Mouse (Mus musculus) monocyte, adult 2 months (primary cell): ENCODE results near the gene Arl6ip6.

ENCODE experiments used
- DNase-seq, 2 experiments: peaks; one replicate each; pipeline ENCODE4 v3.0.0; 2022; ENCODE audit warnings: low spot score in 2 of 2, low read depth in 1 of 2

Gene Arl6ip6

GRCm38 (mm10) chr2:53191523-53192220 lies at the start of gene Arl6ip6:
TSS of gene Arl6ip6 (plus strand) at chr2:53191726.
- DNase-seq, result peak; percentile 92 to 97

- no peak for DNase-seq
Measured at GRCm38 (mm10) chr2:53146852-53147251, 44.7 kb upstream of the Arl6ip6 start.

GRCm38 (mm10) chr2:53173966-53174365 lies 17.6 kb upstream of the Arl6ip6 start:
- no peak for DNase-seq

GRCm38 (mm10) chr2:53178966-53179365 lies 12.6 kb upstream of the Arl6ip6 start:
- DNase-seq, result no peak

- no peak for DNase-seq
Measured at GRCm38 (mm10) chr2:53179876-53180275, 11.7 kb upstream of the Arl6ip6 start.

GRCm38 (mm10) chr2:53189811-53190210 lies 1.7 kb upstream of the Arl6ip6 start:
- no peak for DNase-seq

GRCm38 (mm10) chr2:53190684-53191511 lies 628 bp upstream of the Arl6ip6 start, which contains the start of gene Prpf40a:
TSS of gene Prpf40a (minus strand) at chr2:53191284.
- DNase-seq, result peak; percentile 97

- no peak for DNase-seq
Measured at GRCm38 (mm10) chr2:53192386-53192785, 860 bp downstream of the Arl6ip6 start.

- DNase-seq, result no peak
Measured at GRCm38 (mm10) chr2:53196431-53196830, 4.9 kb downstream of the Arl6ip6 start.

- no peak for DNase-seq
Measured at GRCm38 (mm10) chr2:53199203-53199602, 7.7 kb downstream of the Arl6ip6 start.

- DNase-seq, result no peak
Measured at GRCm38 (mm10) chr2:53200164-53200885, 8.8 kb downstream of the Arl6ip6 start.

GRCm38 (mm10) chr2:53204373-53205274 lies 13.1 kb downstream of the Arl6ip6 start:
- DNase-seq, result no peak

GRCm38 (mm10) chr2:53206749-53207148 lies 15.2 kb downstream of the Arl6ip6 start:
- DNase-seq, result no peak

GRCm38 (mm10) chr2:53213493-53213892 lies 22.0 kb downstream of the Arl6ip6 start:
- no peak for DNase-seq

- DNase-seq, result no peak
Measured at GRCm38 (mm10) chr2:53222242-53222641, 30.7 kb downstream of the Arl6ip6 start.

GRCm38 (mm10) chr2:53256982-53257381 lies 65.5 kb downstream of the Arl6ip6 start:
- no peak for DNase-seq
